Mouse (Mus musculus) layer of hippocampus, postnatal 25 days (tissue): ENCODE data around the gene Cnot6l. TPM values are rescaled to one million over a fixed set of nuclear protein-coding genes. Genes with fewer than 3 reads are reported as not detected.

Source experiments
- DNase-seq, 2 experiments: peaks; one replicate each; pipeline ENCODE4 v3.0.0; 2022; ENCODE audit warnings: mixed read lengths in 2 of 2, low spot score in 1 of 2; ENCODE audit errors: extremely low spot score in 1 of 2
- total RNA-seq, 2 experiments: library from RNA; stranded (reverse); gene quantifications; 2 replicates each; pipeline ENCODE4 v1.2.3; 2021

Cnot6l gene
- total RNA-seq, 2 experiments from 2014 or later, result 68.4 to 69.9 TPM

- DNase-seq, result peak; percentile 71
Measured at GRCm38 (mm10) chr5:96162399-96163331, 1.3 kb downstream of the Cnot6l start.

GRCm38 (mm10) chr5:96161578-96162398, 2.2 kb downstream of the Cnot6l start:
- DNase-seq, result peak; percentile 56 to 73

- DNase-seq, result peak in 1 of 2 experiments; percentile 16
Measured at GRCm38 (mm10) chr5:96161263-96161577, 2.8 kb downstream of the Cnot6l start.

- peak; percentile 8 to 24 for DNase-seq
Measured at GRCm38 (mm10) chr5:96160467-96161262, 3.3 kb downstream of the Cnot6l start.

- DNase-seq, result no peak
Measured at GRCm38 (mm10) chr5:96142351-96142750, 21.6 kb downstream of the Cnot6l start.

GRCm38 (mm10) chr5:96130683-96131082, 33.3 kb downstream of the Cnot6l start:
- no peak for DNase-seq

GRCm38 (mm10) chr5:96126856-96127255, 37.1 kb downstream of the Cnot6l start:
- DNase-seq, result no peak

GRCm38 (mm10) chr5:96114943-96115342, 49.0 kb downstream of the Cnot6l start:
- no peak for DNase-seq

GRCm38 (mm10) chr5:96104644-96105043, 59.3 kb downstream of the Cnot6l start:
- DNase-seq, result no peak

- no peak for DNase-seq
Measured at GRCm38 (mm10) chr5:96091468-96091867, 72.5 kb downstream of the Cnot6l start.

- no peak for DNase-seq
Measured at GRCm38 (mm10) chr5:96085324-96085723, 78.6 kb downstream of the Cnot6l start.

- DNase-seq, result no peak
Measured at GRCm38 (mm10) chr5:96079026-96079425, 84.9 kb downstream of the Cnot6l start.

GRCm38 (mm10) chr5:96065591-96065990, 98.4 kb downstream of the Cnot6l start:
- DNase-seq, result no peak

- DNase-seq, result no peak
Measured at GRCm38 (mm10) chr5:96042492-96042891, 121.5 kb downstream of the Cnot6l start.

GRCm38 (mm10) chr5:96041507-96042104, 122.4 kb downstream of the Cnot6l start:
- no peak for DNase-seq

GRCm38 (mm10) chr5:96039188-96039840, 124.7 kb downstream of the Cnot6l start:
- no peak for DNase-seq

- DNase-seq, result no peak
Measured at GRCm38 (mm10) chr5:96037684-96038121, 126.3 kb downstream of the Cnot6l start.

GRCm38 (mm10) chr5:96036125-96036672, 127.8 kb downstream of the Cnot6l start:
- DNase-seq, result no peak

GRCm38 (mm10) chr5:96034101-96034500, 129.9 kb downstream of the Cnot6l start:
- no peak for DNase-seq
